Mouse (Mus musculus): Measurements from ENCODE around the gene Tpsb2. TPM values are rescaled to one million over a fixed set of nuclear protein-coding genes. Genes with fewer than 3 reads are reported as not detected.
A peak's percentile ranks its signal among the peaks of the same experiment; 100 is the strongest.

Tpsb2 gene
- polyA plus RNA-seq, 1 experiment from 2014 or later: 15.3 TPM

- ATAC-seq: peak; percentile 84
- Histone ChIP-seq H3K36me3 (ENCODE audit: insufficient read depth, low read length) (no peaks in the 10 kb centered on the region), H3K27me3 (replicated peaks; ENCODE audit: insufficient read depth, low read length) (no peaks in the 10 kb centered on the region), H3K4me1 (ENCODE audit: insufficient read depth, low read depth, low read length) (no peaks in the 10 kb centered on the region), H3K9ac (replicated peaks; ENCODE audit: low read depth) (no peak overlapping the region), H3K9me3 (ENCODE audit: low read length) (no peaks in the 10 kb centered on the region), H3K4me2 (replicated peaks; ENCODE audit: low read depth, low read length) (no peak overlapping the region), H3K27ac (ENCODE audit: low read length) (no peak overlapping the region), H3K4me3 (ENCODE audit: low read depth, low read length) (no peak overlapping the region)
- DNase-seq (ENCODE audit: low spot score): peak; percentile 92
- TF ChIP-seq CTCF (IDR thresholded peaks at IDR 0.05) (peak; percentile 50), EP300 (IDR thresholded peaks at IDR 0.05) (no peak)
- 21% methylated on average over 9 of the region's 9 CpGs for WGBS
Measured at GRCm38 (mm10) chr17:25374011-25374410, 7.9 kb downstream of the Tpsb2 start.

GRCm38 (mm10) chr17:25394526-25394925 is 28.4 kb downstream of the Tpsb2 start:
- H3K36me3 ChIP-seq (ENCODE audit: insufficient read depth, low read length): no peaks in the 10 kb centered on the region
- DNase-seq (ENCODE audit: low spot score) (no peak), ATAC-seq (no peak)
- no peak overlapping the region for H3K9ac ChIP-seq (replicated peaks; ENCODE audit: low read depth)
- no peaks in the 10 kb centered on the region for H3K27me3 ChIP-seq (replicated peaks; ENCODE audit: insufficient read depth, low read length)
- WGBS: 73% methylated on average over 4 of the region's 4 CpGs
- no peak overlapping the region for H3K4me2 ChIP-seq (replicated peaks; ENCODE audit: low read depth, low read length)
- TF ChIP-seq CTCF (IDR thresholded peaks at IDR 0.05): no peak
- no peak for TF ChIP-seq EP300 (IDR thresholded peaks at IDR 0.05)
- no peak overlapping the region for H3K27ac ChIP-seq (ENCODE audit: low read length)
- H3K4me1 ChIP-seq (ENCODE audit: insufficient read depth, low read depth, low read length): no peaks in the 10 kb centered on the region
- no peak overlapping the region for H3K4me3 ChIP-seq (ENCODE audit: low read depth, low read length)
- H3K9me3 ChIP-seq (ENCODE audit: low read length): no peaks in the 10 kb centered on the region

- H3K9ac ChIP-seq (replicated peaks; ENCODE audit: low read depth): no peak overlapping the region
- no peaks in the 10 kb centered on the region for H3K9me3 ChIP-seq (ENCODE audit: low read length)
- peak; percentile 50; the same call in 1 of the 2 replicates for ATAC-seq
- TF ChIP-seq CTCF (IDR thresholded peaks at IDR 0.05) (peak; percentile 97), EP300 (IDR thresholded peaks at IDR 0.05) (no peak)
- 31% methylated on average over 14 of the region's 14 CpGs for WGBS
- no peak overlapping the region for H3K27ac ChIP-seq (ENCODE audit: low read length)
- no peaks in the 10 kb centered on the region for H3K36me3 ChIP-seq (ENCODE audit: insufficient read depth, low read length)
- H3K27me3 ChIP-seq (replicated peaks; ENCODE audit: insufficient read depth, low read length): no peaks in the 10 kb centered on the region
- H3K4me3 ChIP-seq (ENCODE audit: low read depth, low read length): no peak overlapping the region
- no peaks in the 10 kb centered on the region for H3K4me1 ChIP-seq (ENCODE audit: insufficient read depth, low read depth, low read length)
- peak; percentile 73 for DNase-seq (ENCODE audit: low spot score)
- H3K4me2 ChIP-seq (replicated peaks; ENCODE audit: low read depth, low read length): no peak overlapping the region
Measured at GRCm38 (mm10) chr17:25397804-25398519, 31.9 kb downstream of the Tpsb2 start.

- ATAC-seq (no peak), DNase-seq (ENCODE audit: low spot score) (no peak)
- H3K9ac ChIP-seq (replicated peaks; ENCODE audit: low read depth): no peak overlapping the region
- no peak overlapping the region for H3K4me3 ChIP-seq (ENCODE audit: low read depth, low read length)
- TF ChIP-seq CTCF (IDR thresholded peaks at IDR 0.05) (no peak), EP300 (IDR thresholded peaks at IDR 0.05) (no peak)
- no peak overlapping the region for H3K4me2 ChIP-seq (replicated peaks; ENCODE audit: low read depth, low read length)
- WGBS: 65% methylated on average over 13 of the region's 13 CpGs
- no peaks in the 10 kb centered on the region for H3K9me3 ChIP-seq (ENCODE audit: low read length)
- no peak overlapping the region for H3K27ac ChIP-seq (ENCODE audit: low read length)
- no peaks in the 10 kb centered on the region for H3K27me3 ChIP-seq (replicated peaks; ENCODE audit: insufficient read depth, low read length)
- H3K36me3 ChIP-seq (ENCODE audit: insufficient read depth, low read length): no peaks in the 10 kb centered on the region
- H3K4me1 ChIP-seq (ENCODE audit: insufficient read depth, low read depth, low read length): no peaks in the 10 kb centered on the region
Measured at GRCm38 (mm10) chr17:25398520-25398838, 32.4 kb downstream of the Tpsb2 start.

- Histone ChIP-seq H3K4me1 (ENCODE audit: insufficient read depth, low read depth, low read length) (no peaks in the 10 kb centered on the region), H3K4me3 (ENCODE audit: low read depth, low read length) (no peak overlapping the region), H3K27me3 (replicated peaks; ENCODE audit: insufficient read depth, low read length) (no peaks in the 10 kb centered on the region), H3K36me3 (ENCODE audit: insufficient read depth, low read length) (no peaks in the 10 kb centered on the region), H3K9ac (replicated peaks; ENCODE audit: low read depth) (no peak overlapping the region), H3K4me2 (replicated peaks; ENCODE audit: low read depth, low read length) (no peak overlapping the region), H3K9me3 (ENCODE audit: low read length) (no peaks in the 10 kb centered on the region), H3K27ac (ENCODE audit: low read length) (no peak overlapping the region)
- DNase-seq (ENCODE audit: low spot score) (peak; percentile 47), ATAC-seq (no peak)
- TF ChIP-seq CTCF (IDR thresholded peaks at IDR 0.05) (no peak), EP300 (IDR thresholded peaks at IDR 0.05) (no peak)
- WGBS: 3% methylated on average over 7 of the region's 7 CpGs
Measured at GRCm38 (mm10) chr17:25400443-25400842, 34.3 kb downstream of the Tpsb2 start.

- WGBS: 44% methylated on average over 4 of the region's 4 CpGs
- ATAC-seq (no peak), DNase-seq (ENCODE audit: low spot score) (no peak)
- no peaks in the 10 kb centered on the region for H3K9me3 ChIP-seq (ENCODE audit: low read length)
- H3K4me3 ChIP-seq (ENCODE audit: low read depth, low read length): no peak overlapping the region
- no peaks in the 10 kb centered on the region for H3K27me3 ChIP-seq (replicated peaks; ENCODE audit: insufficient read depth, low read length)
- no peaks in the 10 kb centered on the region for H3K4me1 ChIP-seq (ENCODE audit: insufficient read depth, low read depth, low read length)
- TF ChIP-seq CTCF (IDR thresholded peaks at IDR 0.05): no peak
- TF ChIP-seq EP300 (IDR thresholded peaks at IDR 0.05): no peak
- H3K4me2 ChIP-seq (replicated peaks; ENCODE audit: low read depth, low read length): no peak overlapping the region
- no peak overlapping the region for H3K27ac ChIP-seq (ENCODE audit: low read length)
- H3K36me3 ChIP-seq (ENCODE audit: insufficient read depth, low read length): no peaks in the 10 kb centered on the region
- H3K9ac ChIP-seq (replicated peaks; ENCODE audit: low read depth): no peak overlapping the region
Measured at GRCm38 (mm10) chr17:25401491-25401890, 35.4 kb downstream of the Tpsb2 start.
